Mouse (Mus musculus) cortical plate, adult 2 months (tissue): ENCODE measurements around the gene Tktl1.

ENCODE experiments used
- CTCF ChIP-seq: fragments of 200-500 bp; IDR thresholded peaks from 2 replicates; pipeline ENCODE4 v1.5.1; 2011; ENCODE audit warnings: mild to moderate bottlenecking, control low read depth, low read length; ENCODE audit not compliant: insufficient read depth; ENCODE audit errors: extremely low read depth
- POLR2A ChIP-seq: fragments of 200-500 bp; IDR thresholded peaks from 2 replicates; pipeline ENCODE4 v1.6.1; 2011; ENCODE audit warnings: mild to moderate bottlenecking, low read length, control low read depth; ENCODE audit not compliant: insufficient read depth; ENCODE audit errors: extremely low read depth

GRCm38 (mm10) chrX:74218496-74218895 is 41.4 kb downstream of the Tktl1 start:
- no peak for TF ChIP-seq POLR2A
- TF ChIP-seq CTCF, result no peak
